Mouse (Mus musculus): ENCODE data around the gene Spice1.

The Spice1 gene

DNA sequence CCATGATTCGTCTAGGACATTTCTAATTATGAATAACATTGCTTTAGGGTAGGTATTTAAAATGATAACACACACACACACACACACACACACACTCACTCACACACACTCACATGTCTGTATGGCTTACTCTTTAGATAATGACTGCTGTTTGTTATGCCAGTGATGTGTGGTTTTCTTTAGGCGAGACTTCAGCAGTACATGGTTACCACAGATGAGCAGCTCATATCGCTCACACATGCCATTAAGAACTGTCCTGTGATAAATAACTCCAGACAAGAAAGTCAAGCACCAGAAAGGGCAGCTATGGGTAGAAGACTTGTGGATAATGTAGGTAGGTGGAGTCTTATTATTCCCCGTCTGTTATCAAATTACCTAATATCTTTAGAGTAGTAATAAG is 28.5 kb downstream of the Spice1 start:
- no peak for DNase-seq (ENCODE audit: low read depth)

DNA sequence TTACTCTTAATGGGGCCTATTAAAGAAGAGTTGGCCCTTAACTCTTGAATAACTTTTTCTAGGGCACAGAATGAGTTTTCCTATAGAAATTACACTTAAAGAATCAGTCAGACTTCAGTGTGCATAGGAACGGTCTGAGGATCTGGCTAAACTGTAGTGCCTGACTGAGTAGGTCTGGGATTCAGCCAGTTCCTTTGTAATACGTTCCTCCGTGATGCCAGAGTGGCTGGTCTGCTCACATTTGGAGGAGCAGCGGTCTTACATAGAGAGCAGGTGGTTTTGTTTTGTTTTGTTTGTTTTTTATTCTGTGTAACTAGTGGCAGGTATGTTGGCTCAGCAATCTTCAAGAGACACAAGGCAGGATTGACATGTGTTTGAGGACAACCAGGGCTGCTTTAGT is 33.1 kb downstream of the Spice1 start:
- DNase-seq (ENCODE audit: low read depth), result no peak

DNA sequence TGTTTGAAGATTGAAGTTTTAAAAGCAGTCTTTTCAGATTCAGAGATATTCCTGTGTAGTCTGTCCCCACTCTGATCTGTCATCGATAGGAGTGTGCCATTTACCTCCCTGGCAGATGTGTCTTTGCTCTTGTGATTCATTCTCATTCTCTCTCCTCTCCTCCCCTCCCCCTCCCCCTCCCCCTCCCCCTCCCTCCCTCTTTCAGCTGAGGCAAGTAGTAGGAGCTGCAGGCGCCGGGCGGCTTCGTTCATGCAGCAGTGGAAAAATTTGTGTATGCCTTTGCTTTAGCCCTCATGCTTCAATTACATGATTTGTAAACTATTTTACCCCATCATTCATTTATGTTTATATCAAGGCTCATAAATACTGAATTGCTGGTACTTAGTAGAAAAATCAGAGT is 34.7 kb downstream of the Spice1 start:
- no peak for DNase-seq (ENCODE audit: low read depth)

DNA sequence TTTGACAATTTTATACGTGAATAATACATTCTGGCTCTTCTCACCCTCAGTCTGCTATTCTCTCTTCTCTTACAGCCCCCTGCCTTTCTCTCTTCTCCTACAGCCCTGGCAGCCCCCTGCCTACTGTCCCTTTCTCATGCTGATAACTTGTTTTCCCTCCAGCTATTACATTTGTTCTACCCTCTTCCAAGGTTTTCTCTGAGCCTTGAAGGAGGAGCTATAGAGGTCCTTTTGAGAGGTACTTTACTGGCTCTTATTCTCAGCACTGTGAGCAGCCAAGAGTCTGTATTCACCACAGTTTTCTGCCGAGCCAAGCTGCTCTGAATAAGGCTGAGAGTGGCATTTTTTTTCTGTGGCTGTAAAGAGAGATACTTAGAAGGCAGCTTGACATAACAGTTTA is 36.6 kb downstream of the Spice1 start:
- no peak for DNase-seq (ENCODE audit: low read depth)

DNA sequence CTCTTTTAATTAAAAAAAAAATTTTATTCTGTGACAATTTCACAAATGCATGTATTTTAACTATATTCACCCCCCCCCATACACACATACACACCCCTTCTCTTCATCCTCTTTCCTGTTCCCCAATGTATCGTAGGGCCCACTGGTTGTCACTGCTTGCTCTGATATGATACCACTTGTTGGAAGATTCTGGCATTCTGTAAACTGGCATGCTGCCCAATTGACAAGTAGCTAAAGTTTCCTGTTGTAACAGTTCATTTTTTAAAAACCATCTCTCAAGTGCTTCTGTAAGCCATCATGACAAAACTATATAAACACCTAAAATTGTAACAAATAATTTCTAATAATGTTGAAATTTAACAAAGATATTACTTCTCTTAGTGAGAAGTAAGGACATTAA is 37.3 kb downstream of the Spice1 start:
- no peak for DNase-seq (ENCODE audit: low read depth)

DNA sequence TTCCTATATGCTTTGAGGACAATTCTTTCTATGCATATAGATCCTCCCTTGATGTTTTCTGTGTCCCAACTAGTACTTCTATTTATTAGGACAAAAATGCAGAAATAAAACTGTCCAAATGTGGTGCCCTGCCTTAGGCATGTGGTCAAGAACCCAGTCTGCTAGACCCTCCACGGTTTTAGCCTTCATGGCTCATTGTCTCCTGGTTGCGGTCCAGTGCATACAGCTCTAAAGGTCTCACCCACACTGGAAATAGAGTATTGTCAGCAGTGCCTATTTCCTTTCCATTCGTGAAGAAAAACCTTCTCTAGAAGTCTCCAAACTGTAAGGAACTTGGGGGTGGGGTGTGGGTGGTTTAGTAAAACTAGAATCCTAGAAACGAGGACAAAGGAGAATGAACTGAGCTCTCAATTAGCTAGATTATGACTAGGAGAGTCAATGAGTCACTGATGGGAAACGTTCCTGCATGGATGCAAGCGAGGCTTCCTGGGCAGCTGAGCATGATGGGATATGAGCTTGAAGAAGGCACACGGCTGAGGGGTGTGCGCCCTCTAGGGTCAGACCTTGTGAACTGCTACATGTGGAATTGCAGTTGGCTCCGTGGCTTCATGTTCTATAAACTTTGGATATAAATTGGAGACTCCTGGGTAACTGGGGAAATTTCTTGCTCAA is 45.1 kb downstream of the Spice1 start:
- DNase-seq (ENCODE audit: low read depth), result peak; percentile 36

DNA sequence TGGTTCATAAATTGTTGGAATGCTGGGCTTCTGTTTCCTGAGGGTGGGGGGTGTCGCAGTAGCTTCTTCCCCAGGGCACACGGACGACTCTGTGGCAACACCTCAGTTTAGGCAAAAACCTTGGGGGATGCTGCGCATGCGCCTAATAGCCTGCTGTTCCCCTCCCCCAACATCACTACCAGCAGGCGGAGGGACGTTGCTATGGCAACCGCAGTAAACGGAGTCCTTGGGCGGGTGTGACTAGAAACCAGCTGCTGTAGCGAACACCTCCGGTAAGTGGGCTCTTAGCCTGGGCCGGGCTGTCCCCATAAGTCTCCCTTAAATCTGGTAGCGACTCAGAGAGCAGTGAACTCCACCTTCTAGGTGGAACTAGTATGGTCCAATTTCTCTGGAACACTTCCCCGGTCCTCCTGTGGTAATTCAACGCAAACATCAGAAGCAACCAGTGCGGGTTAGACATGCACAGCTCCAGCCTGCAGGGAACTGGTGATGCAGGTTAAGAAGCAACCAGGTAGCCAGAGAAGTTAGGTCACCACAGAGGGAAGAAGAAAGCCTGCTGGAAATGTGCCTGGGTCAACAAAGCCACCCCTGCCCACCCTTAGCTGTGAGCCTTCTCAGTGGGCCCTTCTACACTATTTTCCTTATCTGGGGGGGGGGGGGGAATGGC is 47.8 kb downstream of the Spice1 start, which contains the start of gene Cfap44:
Gene Cfap44 (plus strand): TSS at position 220 of the 667 bp plus-strand sequence.
- peak; percentile 63 for DNase-seq (ENCODE audit: low read depth)

DNA sequence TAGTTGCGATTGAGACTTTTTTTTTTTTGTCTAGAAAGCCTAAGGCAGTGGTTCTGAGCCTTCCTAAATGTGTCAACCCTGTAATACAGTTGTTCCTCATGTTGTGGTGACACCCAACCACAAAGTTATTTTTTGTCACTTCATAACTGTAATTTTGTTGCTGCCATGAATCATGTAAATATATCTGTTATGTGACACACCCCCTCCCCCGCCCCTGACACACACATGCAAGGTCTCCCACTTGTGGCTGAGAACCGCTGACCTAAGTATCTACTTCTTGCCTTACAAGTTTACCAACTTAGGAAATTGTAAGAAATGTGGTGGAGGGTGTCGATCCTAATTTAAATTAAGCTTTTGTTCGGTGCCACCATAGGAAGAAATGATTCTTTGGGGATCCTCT is 58.0 kb downstream of the Spice1 start:
- DNase-seq (ENCODE audit: low read depth), result no peak

DNA sequence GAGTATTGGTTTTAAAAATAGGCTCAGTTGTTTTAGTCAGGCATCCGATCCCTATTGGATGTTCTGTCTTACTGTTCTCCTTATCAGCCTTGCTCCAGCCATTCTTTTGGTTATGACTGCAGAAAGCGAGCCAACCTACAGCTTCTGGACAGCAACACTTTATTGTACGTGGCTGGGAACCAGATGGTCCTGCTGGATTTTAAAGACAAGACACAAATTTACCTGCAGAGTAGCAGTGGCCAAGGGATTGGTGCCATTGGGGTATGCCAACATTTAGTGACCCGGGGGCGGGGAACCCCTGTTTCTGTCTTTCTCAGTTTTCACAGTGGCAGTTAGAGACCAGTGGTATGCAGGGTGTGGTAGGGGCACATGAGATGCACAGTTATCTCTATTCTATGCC is 60.3 kb downstream of the Spice1 start:
- DNase-seq (ENCODE audit: low read depth), result no peak

DNA sequence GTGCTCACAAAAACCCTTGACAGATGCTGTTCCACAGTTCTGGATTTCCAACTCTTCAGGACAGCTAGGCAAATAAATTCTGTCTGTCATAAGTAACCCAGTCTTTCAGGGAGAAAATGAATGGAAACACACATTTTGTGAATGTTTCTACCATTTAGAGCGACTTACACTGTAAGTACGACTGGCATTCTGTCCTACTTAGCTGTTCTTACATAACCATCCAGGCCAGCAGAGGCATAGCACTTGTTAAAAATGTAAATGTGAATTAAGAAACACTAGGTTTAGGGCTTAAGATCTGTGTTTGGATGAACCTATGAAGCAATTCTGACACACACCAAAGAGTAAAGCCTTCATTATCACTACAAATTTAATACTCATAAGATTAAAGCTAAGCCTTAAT is 61.4 kb downstream of the Spice1 start:
- no peak for DNase-seq (ENCODE audit: low read depth)

DNA sequence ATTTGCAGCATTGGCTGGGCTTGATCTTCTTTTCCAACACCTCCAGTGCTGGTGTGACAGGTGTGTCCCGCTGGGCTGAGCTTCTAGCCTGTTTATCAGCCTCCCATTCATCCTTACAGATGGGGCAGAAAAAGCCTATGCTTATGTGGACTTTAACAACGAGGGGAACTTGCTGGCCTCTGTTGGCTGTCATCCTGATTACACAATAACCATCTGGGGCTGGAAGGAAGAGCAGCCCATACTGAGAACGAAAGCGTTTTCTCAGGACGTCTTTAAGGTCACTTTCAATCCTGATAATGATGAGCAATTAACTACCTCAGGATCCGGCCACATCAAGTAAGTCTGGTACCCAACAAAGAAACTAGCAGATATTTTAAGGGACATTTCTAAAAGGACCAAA is 63.3 kb downstream of the Spice1 start:
- no peak for DNase-seq (ENCODE audit: low read depth)

DNA sequence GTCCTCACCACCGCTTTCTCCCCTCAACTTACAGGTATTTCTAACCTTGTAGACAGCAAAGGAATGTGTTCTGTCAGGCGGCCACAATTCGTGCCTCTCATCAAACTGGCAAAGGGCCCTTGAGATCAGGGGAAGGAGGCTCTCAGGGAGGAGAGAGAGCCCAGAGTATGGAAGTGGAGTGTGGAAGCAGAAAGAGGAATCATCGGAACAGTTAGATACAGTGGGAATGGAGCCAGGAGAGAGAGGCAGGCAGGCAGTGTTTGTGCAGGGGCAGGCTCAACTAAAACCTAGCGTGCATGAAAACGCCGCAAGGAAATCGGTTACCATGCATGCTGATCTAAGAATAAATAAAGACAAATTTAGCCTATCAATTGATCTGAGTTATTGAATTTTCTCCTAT is 70.7 kb downstream of the Spice1 start:
- DNase-seq (ENCODE audit: low read depth), result no peak

DNA sequence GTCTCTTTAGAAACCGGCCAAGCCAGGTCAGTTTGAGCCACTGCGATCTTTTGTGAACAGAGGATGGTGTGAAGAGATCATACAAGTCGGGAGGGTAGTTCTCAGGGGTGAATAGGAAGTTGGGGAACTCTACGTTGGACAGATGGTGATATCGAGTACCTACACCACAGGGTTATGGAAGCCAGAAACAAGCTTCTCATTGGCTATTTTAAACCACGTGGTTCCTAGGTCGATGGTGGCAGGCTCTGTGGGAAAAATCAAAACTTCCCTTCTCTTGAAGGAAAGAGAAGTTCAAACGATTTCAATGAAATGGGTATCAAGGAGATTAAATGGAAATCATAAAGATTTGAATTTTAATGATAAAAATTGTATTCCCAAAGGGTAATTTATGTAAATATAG is 74.8 kb downstream of the Spice1 start:
- DNase-seq (ENCODE audit: low read depth), result no peak

DNA sequence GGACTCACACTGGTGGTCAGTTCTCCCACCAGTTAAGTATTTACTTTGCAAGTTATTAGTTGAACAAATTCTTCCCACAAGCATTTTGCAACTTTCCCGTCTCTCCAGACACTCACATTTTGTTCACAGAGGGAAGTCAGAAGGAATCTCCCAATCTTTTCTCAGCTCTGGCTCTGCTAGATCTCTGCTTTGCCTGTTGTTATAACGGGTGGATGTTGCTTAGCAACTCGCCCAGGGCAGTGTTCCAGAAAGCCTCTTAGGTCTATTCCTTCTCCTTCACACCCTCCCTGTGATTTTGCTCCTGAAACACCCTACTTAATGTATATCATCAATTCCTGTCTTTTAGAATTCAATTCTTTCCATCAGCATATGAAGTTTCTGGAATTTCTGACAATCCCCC is 76.6 kb downstream of the Spice1 start:
- DNase-seq (ENCODE audit: low read depth), result no peak

DNA sequence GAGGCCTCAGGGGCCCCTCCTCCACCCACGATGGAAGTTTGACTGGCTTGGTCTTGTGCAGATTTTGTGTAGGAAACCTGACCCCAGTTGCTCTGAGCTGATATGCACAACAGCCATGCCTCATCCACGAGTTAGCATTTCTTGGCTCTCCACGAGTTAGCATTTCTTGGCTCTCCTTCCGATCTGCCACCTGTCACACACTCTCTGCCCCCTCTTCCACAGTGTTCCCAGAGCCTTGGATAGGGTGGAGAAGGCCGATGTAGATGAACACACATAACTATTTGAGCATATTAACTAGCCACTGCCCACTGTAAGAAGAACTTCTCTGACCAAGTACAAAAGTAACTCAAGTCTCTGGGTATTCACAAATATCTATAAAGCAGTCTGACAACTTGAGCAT is 81.5 kb downstream of the Spice1 start:
- DNase-seq (ENCODE audit: low read depth), result no peak

DNA sequence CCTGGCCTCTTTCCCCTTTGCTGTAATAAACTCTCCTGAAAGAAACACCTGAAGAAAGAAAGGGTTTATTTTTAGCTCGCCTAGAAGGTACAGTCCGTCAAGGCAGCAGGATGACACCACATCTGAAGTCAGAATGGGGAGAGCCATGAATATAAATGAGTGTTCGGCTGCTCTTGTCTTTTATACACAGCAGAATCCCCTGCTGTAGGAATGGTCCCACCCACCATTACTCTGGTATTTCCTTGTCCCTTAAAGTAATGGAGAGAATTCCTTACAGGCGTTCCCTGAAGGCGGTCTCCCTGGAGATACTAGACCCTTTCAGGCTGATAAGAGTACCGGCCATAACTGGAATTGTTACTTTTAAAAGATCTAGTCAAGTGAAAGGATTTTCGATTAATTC is 83.1 kb downstream of the Spice1 start:
- DNase-seq (ENCODE audit: low read depth), result no peak

DNA sequence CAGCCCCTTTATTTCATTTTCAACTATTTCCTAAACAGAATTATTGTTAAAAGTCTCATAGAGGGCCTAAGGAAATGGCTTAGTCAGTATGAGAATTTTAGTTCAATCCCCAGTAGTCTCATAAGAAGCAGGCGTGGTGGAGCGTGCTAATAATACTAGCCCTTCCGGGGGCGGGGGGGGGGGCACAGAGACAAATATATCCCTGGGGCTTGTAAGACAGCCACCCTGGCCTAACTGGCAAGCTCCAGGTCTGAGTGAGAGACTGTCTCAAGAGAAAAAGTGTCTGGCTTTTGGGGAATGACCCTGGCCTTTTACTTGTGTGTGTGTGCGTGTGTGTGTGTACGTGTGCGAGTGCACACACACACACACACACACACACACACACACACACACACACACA is 88.0 kb downstream of the Spice1 start:
- no peak for DNase-seq (ENCODE audit: low read depth)

DNA sequence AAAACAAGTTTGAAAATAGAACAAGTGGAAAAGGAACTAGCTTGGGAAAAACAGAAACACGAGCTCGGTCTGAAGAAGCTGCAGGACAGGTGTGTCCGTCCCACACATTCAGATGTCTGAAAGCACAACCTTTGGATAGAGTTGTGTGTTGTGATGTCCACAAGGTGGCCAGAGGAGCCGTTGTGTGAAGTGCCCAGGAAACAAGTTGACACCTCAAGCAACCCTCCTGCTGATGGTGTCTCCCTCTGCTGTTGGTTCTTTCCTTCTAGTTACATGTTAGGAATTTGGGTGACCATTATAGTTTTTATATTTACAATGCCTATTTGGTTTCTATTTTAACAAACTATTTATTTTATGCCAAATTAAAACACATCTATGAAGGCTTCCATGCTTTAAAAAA is 88.6 kb downstream of the Spice1 start:
- no peak for DNase-seq (ENCODE audit: low read depth)
